Mouse (Mus musculus): ENCODE data around the gene Flt1.

Gene Flt1

GRCm38 (mm10) chr5:147724945-147725830 lies 623 bp downstream of the Flt1 start:
- in situ Hi-C loops (cut with MboI, MseI), result no loop called here

DNA sequence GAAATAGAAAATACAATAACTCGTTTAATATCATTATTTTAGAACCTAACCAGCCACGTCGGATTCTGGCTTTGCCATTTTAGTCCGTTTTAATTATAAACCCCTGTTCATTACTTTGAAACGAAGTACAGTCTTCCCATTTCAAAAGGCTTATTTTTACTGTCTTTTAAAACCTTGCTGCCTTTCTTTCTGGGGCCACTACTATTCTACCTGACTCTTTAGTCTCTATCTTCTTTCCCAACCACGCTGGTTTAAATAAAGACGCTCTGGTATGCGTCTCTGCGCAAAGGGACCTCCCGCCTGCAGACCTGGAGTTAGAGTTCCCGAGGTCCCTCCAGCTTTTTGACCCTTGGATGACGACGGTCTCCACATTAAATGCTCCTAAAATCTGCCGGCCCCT lies 1.4 kb downstream of the Flt1 start:
- in situ Hi-C loops (cut with MboI, MseI), result no loop called here

GRCm38 (mm10) chr5:147723811-147724210 lies 2.0 kb downstream of the Flt1 start:
- in situ Hi-C loops (cut with MboI, MseI), result no loop called here

GRCm38 (mm10) chr5:147721438-147721837 lies 4.4 kb downstream of the Flt1 start:
- in situ Hi-C loops (cut with MboI, MseI), result no loop called here

- in situ Hi-C loops (cut with MboI, MseI), result no loop called here
Measured at GRCm38 (mm10) chr5:147718335-147718734, 7.5 kb downstream of the Flt1 start.

GRCm38 (mm10) chr5:147716697-147717217 lies 9.1 kb downstream of the Flt1 start:
- in situ Hi-C loops (cut with MboI, MseI), result no loop called here

GRCm38 (mm10) chr5:147716276-147716675 lies 9.5 kb downstream of the Flt1 start:
- in situ Hi-C loops (cut with MboI, MseI), result no loop called here

- in situ Hi-C loops (cut with MboI, MseI), result no loop called here
Measured at GRCm38 (mm10) chr5:147715391-147715790, 10.4 kb downstream of the Flt1 start.

- in situ Hi-C loops (cut with MboI, MseI), result loop anchor here (10.0 kb wide), 1 partner anchor 224 kb away; no protein-coding TSS in a partner anchor
Measured at GRCm38 (mm10) chr5:147708500-147708899, 17.3 kb downstream of the Flt1 start.

DNA sequence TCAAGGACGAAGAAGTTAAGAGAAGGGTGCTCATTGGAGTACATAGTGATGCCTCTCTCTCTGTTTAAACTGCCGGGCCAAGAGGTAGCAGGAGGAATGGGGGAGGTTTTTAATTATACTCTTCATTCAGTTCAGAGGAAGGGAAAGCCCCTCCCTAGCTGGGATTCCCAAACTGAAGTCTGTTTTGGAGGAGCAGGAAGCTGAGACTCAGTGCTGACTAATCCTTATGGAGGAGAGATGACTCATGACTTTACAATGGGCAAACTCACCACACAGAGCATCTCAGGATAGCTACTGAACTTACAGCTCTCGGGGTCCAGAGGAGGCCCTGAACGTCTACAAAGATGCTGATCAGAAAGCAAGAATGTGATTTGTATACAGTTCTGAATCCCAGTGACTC lies 18.3 kb downstream of the Flt1 start:
- in situ Hi-C loops (cut with MboI, MseI), result loop anchor here (10.0 kb wide), 1 partner anchor 223 kb away; no protein-coding TSS in a partner anchor

DNA sequence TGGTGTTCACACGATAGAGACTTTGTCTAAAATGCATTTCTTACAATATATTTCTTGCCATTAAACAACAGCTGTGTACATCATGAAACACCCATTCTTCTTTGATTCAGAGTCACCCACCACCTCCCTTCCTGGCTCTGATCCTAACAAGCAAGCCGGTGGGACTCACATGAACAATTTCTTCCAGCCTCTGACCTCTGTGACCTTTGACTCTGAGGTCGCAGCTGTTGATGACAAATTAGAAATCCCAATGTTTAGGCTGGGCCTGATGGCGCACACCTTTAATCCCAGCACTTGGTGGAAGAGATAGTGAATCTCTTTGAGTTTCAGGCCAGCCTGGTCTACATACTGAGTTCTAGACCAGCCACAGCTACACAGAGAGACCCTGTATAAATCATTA lies 20.9 kb downstream of the Flt1 start:
- in situ Hi-C loops (cut with MboI, MseI), result loop anchor here (10.0 kb wide), 1 partner anchor 220 kb away; no protein-coding TSS in a partner anchor

DNA sequence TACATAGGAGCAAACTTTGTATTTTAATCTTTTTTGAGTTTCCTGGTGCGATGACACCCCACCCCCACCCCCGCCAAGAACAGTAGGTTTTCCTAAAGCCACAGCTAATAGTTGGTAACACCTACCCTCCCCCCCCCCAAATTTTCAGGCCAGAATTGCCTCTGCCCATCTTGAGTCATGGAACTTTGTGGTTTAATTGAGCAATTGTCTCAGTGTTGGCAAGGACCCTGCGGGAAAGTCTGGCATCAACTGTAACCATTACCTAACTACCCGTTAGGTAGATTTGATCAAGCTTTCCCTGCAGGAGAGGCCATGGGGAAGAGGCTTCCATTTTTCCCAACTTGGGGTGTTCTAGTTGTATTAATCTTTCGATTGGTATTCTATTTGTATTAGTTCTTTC lies 23.4 kb downstream of the Flt1 start:
- in situ Hi-C loops (cut with MboI, MseI), result loop anchor here (10.0 kb wide), 1 partner anchor 218 kb away; no protein-coding TSS in a partner anchor

DNA sequence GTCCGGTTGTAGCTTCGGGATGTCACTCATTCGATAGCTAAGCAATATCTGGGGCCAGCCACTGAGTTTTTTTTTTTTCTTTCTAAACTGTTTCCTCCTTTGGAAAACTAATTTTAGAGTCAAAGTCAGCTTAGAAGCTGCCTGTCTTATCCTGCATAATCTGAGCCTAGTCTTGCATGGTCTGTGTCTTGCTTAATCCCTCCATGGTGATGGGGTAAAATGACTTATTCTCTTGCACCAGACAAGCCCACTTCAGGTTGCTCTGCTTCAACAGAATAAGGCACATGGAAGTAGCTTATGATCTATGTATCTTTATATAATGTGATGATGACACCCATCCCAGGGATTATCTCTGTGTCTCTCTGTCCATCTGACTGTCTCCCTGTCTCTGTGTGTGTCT lies 24.8 kb downstream of the Flt1 start:
- in situ Hi-C loops (cut with MboI, MseI), result loop anchor here (10.0 kb wide), 1 partner anchor 216 kb away; no protein-coding TSS in a partner anchor

DNA sequence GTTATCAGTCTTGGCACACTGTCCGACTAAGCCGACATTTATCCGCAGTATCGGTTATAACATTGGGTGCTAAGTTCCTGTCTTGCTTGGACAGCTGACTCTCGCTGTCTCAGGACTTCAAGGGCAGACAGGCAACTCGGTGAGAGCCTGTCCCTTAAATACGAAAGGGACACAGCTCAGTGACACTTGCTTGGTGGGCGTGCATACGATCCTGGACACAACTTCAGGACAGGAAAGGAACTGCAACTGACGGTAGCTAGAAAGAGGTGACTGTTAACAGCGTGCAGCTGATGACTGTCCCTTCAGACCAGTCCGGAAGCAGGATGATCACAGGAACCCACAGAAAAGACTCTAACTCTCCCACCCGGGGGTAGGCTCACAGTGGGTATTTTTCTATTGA lies 27.8 kb downstream of the Flt1 start:
- in situ Hi-C loops (cut with MboI, MseI), result no loop called here

DNA sequence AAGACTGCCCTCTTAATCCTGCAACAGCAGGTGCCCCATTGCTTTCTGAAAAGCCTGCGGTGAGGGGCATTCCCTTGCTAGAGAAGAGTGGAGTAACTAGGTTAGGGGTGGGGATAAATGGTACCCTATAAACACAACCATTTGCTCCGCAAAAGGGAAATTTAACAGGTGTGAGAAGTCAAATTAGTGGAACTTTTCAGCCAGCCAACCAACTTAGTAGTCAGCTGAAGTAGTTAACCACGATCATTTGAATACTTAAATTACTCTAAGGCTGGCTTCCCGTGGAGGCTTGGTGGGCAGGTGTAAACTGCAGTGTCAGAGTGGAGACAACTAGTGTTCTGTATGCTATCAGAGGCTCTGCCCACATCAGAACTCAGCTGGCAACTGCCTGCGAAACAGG lies 28.6 kb downstream of the Flt1 start:
- in situ Hi-C loops (cut with MboI, MseI), result no loop called here

GRCm38 (mm10) chr5:147692622-147693021 lies 33.2 kb downstream of the Flt1 start:
- in situ Hi-C loops (cut with MboI, MseI), result no loop called here

GRCm38 (mm10) chr5:147683707-147684323 lies 42.0 kb downstream of the Flt1 start:
- in situ Hi-C loops (cut with MboI, MseI), result no loop called here

- in situ Hi-C loops (cut with MboI, MseI), result no loop called here
Measured at GRCm38 (mm10) chr5:147681224-147681623, 44.6 kb downstream of the Flt1 start.

DNA sequence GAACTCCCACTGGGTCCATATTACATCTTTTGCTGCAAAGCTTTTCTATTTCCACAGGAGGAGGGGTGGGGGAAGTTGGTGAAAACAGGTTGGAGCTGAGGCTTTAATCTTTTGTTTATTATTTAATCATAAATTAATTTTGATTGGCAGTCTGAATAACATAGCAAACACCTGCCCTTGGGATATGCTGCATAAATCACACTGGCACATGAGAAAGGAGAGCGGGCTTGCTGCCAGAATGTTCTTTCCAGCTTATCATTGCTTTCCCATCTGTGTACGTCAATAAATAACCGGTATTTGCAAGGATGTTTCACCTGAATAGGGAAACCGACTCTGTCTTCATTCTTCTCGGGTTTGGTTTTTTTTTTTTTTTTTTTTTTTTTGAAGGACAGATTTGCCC lies 45.1 kb downstream of the Flt1 start:
- in situ Hi-C loops (cut with MboI, MseI), result no loop called here

- in situ Hi-C loops (cut with MboI, MseI), result no loop called here
Measured at GRCm38 (mm10) chr5:147679316-147679715, 46.5 kb downstream of the Flt1 start.

DNA sequence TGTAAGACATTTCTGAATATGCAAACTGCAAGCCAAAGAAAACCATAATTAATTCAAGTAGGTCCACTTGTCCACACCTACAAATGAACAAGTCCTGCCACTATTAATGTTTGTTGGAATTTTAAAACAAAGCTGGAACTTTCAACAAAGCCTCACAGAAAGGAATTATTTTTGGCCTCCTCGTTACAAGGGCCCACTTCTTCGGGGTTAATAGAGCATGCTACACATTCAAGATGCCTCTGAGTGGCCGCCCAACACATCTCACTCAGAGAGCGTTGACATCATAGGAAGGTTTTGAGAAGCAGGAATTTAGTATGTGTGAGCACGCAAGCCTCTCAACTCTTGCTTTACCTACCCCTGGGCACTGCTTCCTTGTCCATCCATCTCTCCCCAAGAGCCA lies 50.0 kb downstream of the Flt1 start:
- in situ Hi-C loops (cut with MboI, MseI), result no loop called here

GRCm38 (mm10) chr5:147671765-147672424 lies 53.9 kb downstream of the Flt1 start:
- in situ Hi-C loops (cut with MboI, MseI), result no loop called here
